Mouse (Mus musculus): ENCODE measurements around the gene Nup214.

- TF ChIP-seq MAFK (IDR thresholded peaks at IDR 0.05; ENCODE audit: insufficient read depth, low read depth, low read length) (no peak), HCFC1 (IDR thresholded peaks at IDR 0.05; ENCODE audit: borderline replicate concordance, insufficient read depth, low read length) (no peak), CHD2 (IDR thresholded peaks at IDR 0.05; ENCODE audit: low read depth, low read length) (no peak), ZNF384 (IDR thresholded peaks at IDR 0.05; ENCODE audit: low read depth, low read length) (no peak)
Measured at GRCm38 (mm10) chr2:31996060-31996459, 21.8 kb downstream of the Nup214 start.

Data from ES-E14 (cell line).